Mouse (Mus musculus): ENCODE data around the gene H1fx. TPM values are rescaled to one million over a fixed set of nuclear protein-coding genes. Genes with fewer than 3 reads are reported as not detected.

Gene H1fx
- polyA plus RNA-seq, 1 experiment from 2014 or later, result 20.3 TPM

GRCm38 (mm10) chr6:87998358-87998757, 16.9 kb upstream of the H1fx start:
- H3K9me3 ChIP-seq, result no peaks in the 10 kb centered on the region
- H3K27ac ChIP-seq, result no peak overlapping the region
- H3K4me1 ChIP-seq, result peaks cover 23% of the 10 kb centered on the region
- 86% methylated on average over 4 of the region's 4 CpGs for WGBS
- H3K4me3 ChIP-seq, result no peak overlapping the region
- DNase-seq (ENCODE audit: extremely low spot score, low spot score), result no peak
- H3K27me3 ChIP-seq (ENCODE audit: poor library complexity, severe bottlenecking), result no peaks in the 10 kb centered on the region
- H3K36me3 ChIP-seq (replicated peaks), result peaks cover 62% of the 10 kb centered on the region

GRCm38 (mm10) chr6:87997706-87998265, 16.3 kb upstream of the H1fx start:
- Histone ChIP-seq H3K27me3 (ENCODE audit: poor library complexity, severe bottlenecking) (no peaks in the 10 kb centered on the region), H3K27ac (no peak overlapping the region), H3K4me1 (peaks cover 29% of the 10 kb centered on the region), H3K36me3 (replicated peaks) (peaks cover 57% of the 10 kb centered on the region), H3K9me3 (no peaks in the 10 kb centered on the region), H3K4me3 (no peak overlapping the region)
- peak; percentile 80 for DNase-seq (ENCODE audit: extremely low spot score, low spot score)
- 61% methylated on average over 7 of the region's 7 CpGs for WGBS

- no peak overlapping the region for H3K4me3 ChIP-seq
- no peak for DNase-seq (ENCODE audit: extremely low spot score, low spot score)
- no peak overlapping the region for H3K27ac ChIP-seq
- no peaks in the 10 kb centered on the region for H3K9me3 ChIP-seq
- peaks cover 41% of the 10 kb centered on the region for H3K4me1 ChIP-seq
- H3K27me3 ChIP-seq (ENCODE audit: poor library complexity, severe bottlenecking), result no peaks in the 10 kb centered on the region
- H3K36me3 ChIP-seq (replicated peaks), result peaks cover 45% of the 10 kb centered on the region
- 91% methylated on average over 9 of the region's 9 CpGs for WGBS
Measured at GRCm38 (mm10) chr6:87996606-87997005, 15.2 kb upstream of the H1fx start.

- no peaks in the 10 kb centered on the region for H3K27me3 ChIP-seq (ENCODE audit: poor library complexity, severe bottlenecking)
- peaks cover 47% of the 10 kb centered on the region for H3K4me1 ChIP-seq
- 82% methylated on average over 4 of the region's 4 CpGs for WGBS
- DNase-seq (ENCODE audit: extremely low spot score, low spot score), result no peak
- peaks cover 36% of the 10 kb centered on the region for H3K36me3 ChIP-seq (replicated peaks)
- H3K9me3 ChIP-seq, result no peaks in the 10 kb centered on the region
- 0 out of 2 replicates have a peak overlapping the region, but pooled peaks have one; percentile 1 for H3K27ac ChIP-seq
- H3K4me3 ChIP-seq, result no peak overlapping the region
Measured at GRCm38 (mm10) chr6:87995519-87995918, 14.1 kb upstream of the H1fx start.

GRCm38 (mm10) chr6:87993790-87994571, 12.5 kb upstream of the H1fx start:
- Histone ChIP-seq H3K27ac (peak overlapping the region; percentile 87), H3K36me3 (replicated peaks) (peaks cover 34% of the 10 kb centered on the region), H3K27me3 (ENCODE audit: poor library complexity, severe bottlenecking) (no peaks in the 10 kb centered on the region), H3K9me3 (no peaks in the 10 kb centered on the region), H3K4me1 (peaks cover 50% of the 10 kb centered on the region), H3K4me3 (peak overlapping the region; percentile 49)
- WGBS, result 7% methylated on average over 18 of the region's 18 CpGs
- DNase-seq (ENCODE audit: extremely low spot score, low spot score), result peak; percentile 83

GRCm38 (mm10) chr6:87992733-87993132, 11.3 kb upstream of the H1fx start:
- DNase-seq (ENCODE audit: extremely low spot score, low spot score), result peak; percentile 42
- H3K27ac ChIP-seq, result peak overlapping the region; percentile 87
- H3K4me3 ChIP-seq, result no peak overlapping the region
- WGBS, result 13% methylated on average over 6 of the region's 6 CpGs
- H3K27me3 ChIP-seq (ENCODE audit: poor library complexity, severe bottlenecking), result no peaks in the 10 kb centered on the region
- H3K9me3 ChIP-seq, result no peaks in the 10 kb centered on the region
- H3K36me3 ChIP-seq (replicated peaks), result peaks cover 35% of the 10 kb centered on the region
- peaks cover 48% of the 10 kb centered on the region for H3K4me1 ChIP-seq

GRCm38 (mm10) chr6:87991886-87992285, 10.4 kb upstream of the H1fx start:
- Histone ChIP-seq H3K4me1 (peaks cover 47% of the 10 kb centered on the region), H3K4me3 (no peak overlapping the region), H3K9me3 (no peaks in the 10 kb centered on the region), H3K27ac (peak overlapping the region; percentile 73; the same call in 1 of the 2 replicates), H3K27me3 (ENCODE audit: poor library complexity, severe bottlenecking) (no peaks in the 10 kb centered on the region), H3K36me3 (replicated peaks) (peaks cover 43% of the 10 kb centered on the region)
- no peak for DNase-seq (ENCODE audit: extremely low spot score, low spot score)
- 88% methylated on average over 1 of the region's 1 CpGs for WGBS

GRCm38 (mm10) chr6:87991216-87991615, 9.8 kb upstream of the H1fx start:
- no peak for DNase-seq (ENCODE audit: extremely low spot score, low spot score)
- Histone ChIP-seq H3K9me3 (no peaks in the 10 kb centered on the region), H3K27ac (no peak overlapping the region), H3K36me3 (replicated peaks) (peaks cover 44% of the 10 kb centered on the region), H3K4me1 (peaks cover 47% of the 10 kb centered on the region), H3K4me3 (no peak overlapping the region), H3K27me3 (ENCODE audit: poor library complexity, severe bottlenecking) (no peaks in the 10 kb centered on the region)
- 85% methylated on average over 4 of the region's 4 CpGs for WGBS

- Histone ChIP-seq H3K36me3 (replicated peaks) (peaks cover 56% of the 10 kb centered on the region), H3K9me3 (no peaks in the 10 kb centered on the region), H3K27ac (peak overlapping the region; percentile 99), H3K4me1 (peaks cover 23% of the 10 kb centered on the region), H3K27me3 (ENCODE audit: poor library complexity, severe bottlenecking) (no peaks in the 10 kb centered on the region), H3K4me3 (peak overlapping the region; percentile 97)
- 76% methylated on average over 9 of the region's 9 CpGs for WGBS
- no peak for DNase-seq (ENCODE audit: extremely low spot score, low spot score)
Measured at GRCm38 (mm10) chr6:87982506-87982905, 1.1 kb upstream of the H1fx start.

- H3K4me3 ChIP-seq, result peak overlapping the region; percentile 97
- DNase-seq (ENCODE audit: extremely low spot score, low spot score), result peak; percentile 64
- peaks cover 23% of the 10 kb centered on the region for H3K4me1 ChIP-seq
- no peaks in the 10 kb centered on the region for H3K9me3 ChIP-seq
- under 1% methylated on average over 53 of the region's 56 CpGs for WGBS
- peak overlapping the region; percentile 99 for H3K27ac ChIP-seq
- H3K27me3 ChIP-seq (ENCODE audit: poor library complexity, severe bottlenecking), result no peaks in the 10 kb centered on the region
- H3K36me3 ChIP-seq (replicated peaks), result peaks cover 42% of the 10 kb centered on the region
Measured at GRCm38 (mm10) chr6:87981030-87981485, 379 bp downstream of the H1fx start.

- under 1% methylated on average over 66 of the region's 66 CpGs for WGBS
- Histone ChIP-seq H3K4me3 (peak overlapping the region; percentile 97), H3K4me1 (peaks cover 23% of the 10 kb centered on the region), H3K9me3 (no peaks in the 10 kb centered on the region), H3K36me3 (replicated peaks) (peaks cover 36% of the 10 kb centered on the region), H3K27me3 (ENCODE audit: poor library complexity, severe bottlenecking) (no peaks in the 10 kb centered on the region), H3K27ac (peak overlapping the region; percentile 99)
- DNase-seq (ENCODE audit: extremely low spot score, low spot score), result peak; percentile 92
Measured at GRCm38 (mm10) chr6:87980374-87981029, 935 bp downstream of the H1fx start.

- Histone ChIP-seq H3K4me1 (peaks cover 23% of the 10 kb centered on the region), H3K4me3 (peak overlapping the region; percentile 97), H3K36me3 (replicated peaks) (peaks cover 29% of the 10 kb centered on the region), H3K9me3 (no peaks in the 10 kb centered on the region), H3K27ac (peak overlapping the region; percentile 99), H3K27me3 (ENCODE audit: poor library complexity, severe bottlenecking) (no peaks in the 10 kb centered on the region)
- no peak for DNase-seq (ENCODE audit: extremely low spot score, low spot score)
- WGBS, result 74% methylated on average over 3 of the region's 3 CpGs
Measured at GRCm38 (mm10) chr6:87979728-87980127, 1.7 kb downstream of the H1fx start.

GRCm38 (mm10) chr6:87970041-87970440, 11.4 kb downstream of the H1fx start:
- no peak for DNase-seq (ENCODE audit: extremely low spot score, low spot score)
- H3K9me3 ChIP-seq, result no peaks in the 10 kb centered on the region
- no peak overlapping the region for H3K27ac ChIP-seq
- H3K36me3 ChIP-seq (replicated peaks), result no peaks in the 10 kb centered on the region
- no peak overlapping the region for H3K4me3 ChIP-seq
- H3K27me3 ChIP-seq (ENCODE audit: poor library complexity, severe bottlenecking), result no peaks in the 10 kb centered on the region
- 23% methylated on average over 2 of the region's 2 CpGs for WGBS
- no peaks in the 10 kb centered on the region for H3K4me1 ChIP-seq

Data from forebrain, embryonic 10.5 days (tissue).